Mouse (Mus musculus): ENCODE measurements around the gene Vps25.

Vps25 gene

GRCm38 (mm10) chr11:101253613-101254389 lies at the start of gene Vps25:
Vps25 (plus strand) TSS chr11:101253707.
- peak; percentile 67 for DNase-seq (ENCODE audit: low read depth, low spot score)

DNA sequence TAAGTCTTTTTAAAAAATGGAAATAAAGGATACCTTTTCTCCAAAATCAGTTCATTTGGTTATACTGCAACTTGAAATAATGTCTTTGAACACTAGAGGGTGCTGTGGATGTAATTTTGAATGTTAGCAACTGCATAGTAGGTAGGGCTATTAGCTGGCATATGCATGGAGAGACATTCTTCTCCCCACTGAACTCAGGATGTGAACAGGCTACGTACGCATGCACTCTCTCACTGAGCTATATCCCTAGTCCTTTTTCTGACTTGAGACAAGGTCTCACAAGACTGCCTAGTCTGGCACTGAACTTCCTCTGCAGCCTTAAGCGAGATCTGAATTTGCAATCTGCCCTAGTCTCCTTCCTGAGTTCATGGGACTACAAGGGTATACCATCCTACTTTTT lies 41.5 kb upstream of the Vps25 start:
- DNase-seq (ENCODE audit: low read depth, low spot score), result no peak

DNA sequence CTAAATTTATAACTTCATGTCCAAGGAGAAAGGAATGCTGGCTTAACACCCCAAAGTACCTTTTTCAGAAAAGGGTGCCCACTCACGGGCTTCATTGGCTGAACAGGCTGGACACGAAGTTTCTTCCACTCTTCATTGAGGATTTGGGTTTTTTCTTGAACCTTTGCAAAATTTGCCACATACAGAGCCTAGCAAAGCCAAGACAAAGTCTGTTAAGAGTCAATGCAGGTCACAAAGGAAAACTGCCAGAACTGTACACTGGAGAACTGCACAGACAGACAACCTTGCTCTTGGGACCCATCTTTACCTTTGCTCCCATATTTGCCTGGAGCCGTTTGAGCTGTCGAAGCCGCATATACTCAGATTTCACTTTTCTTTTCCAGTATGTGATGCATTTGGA lies 36.6 kb upstream of the Vps25 start:
- no peak for DNase-seq (ENCODE audit: low read depth, low spot score)

DNA sequence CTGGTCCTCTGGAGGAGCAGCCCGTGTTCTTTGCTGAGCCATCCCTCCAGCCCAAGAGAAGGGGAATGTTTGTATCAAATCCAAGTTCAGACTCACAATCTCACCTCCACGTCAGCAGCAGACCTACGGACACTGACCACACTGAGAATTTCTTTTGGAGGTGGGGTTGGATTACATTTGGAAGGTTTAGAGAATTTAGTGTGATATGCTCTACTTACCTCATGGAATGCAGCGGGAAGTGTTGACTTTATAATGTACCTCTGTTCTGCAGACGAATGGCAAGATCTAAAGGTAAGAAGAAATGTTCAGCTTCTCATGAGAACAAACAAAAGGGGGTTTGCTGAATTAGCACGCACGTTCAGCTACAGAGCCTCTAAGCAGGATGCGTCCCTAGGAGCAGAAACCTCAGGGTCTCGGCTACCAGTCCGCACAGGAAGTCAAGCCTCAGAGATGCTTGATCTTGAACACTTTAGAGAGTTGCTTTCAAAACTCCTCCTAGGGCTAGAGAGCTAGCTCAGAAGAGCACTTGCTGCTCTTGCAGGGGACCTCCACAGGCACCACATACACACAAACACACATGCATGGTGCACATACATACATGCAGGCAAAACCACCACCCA lies 35.0 kb upstream of the Vps25 start:
- no peak for DNase-seq (ENCODE audit: low read depth, low spot score)

DNA sequence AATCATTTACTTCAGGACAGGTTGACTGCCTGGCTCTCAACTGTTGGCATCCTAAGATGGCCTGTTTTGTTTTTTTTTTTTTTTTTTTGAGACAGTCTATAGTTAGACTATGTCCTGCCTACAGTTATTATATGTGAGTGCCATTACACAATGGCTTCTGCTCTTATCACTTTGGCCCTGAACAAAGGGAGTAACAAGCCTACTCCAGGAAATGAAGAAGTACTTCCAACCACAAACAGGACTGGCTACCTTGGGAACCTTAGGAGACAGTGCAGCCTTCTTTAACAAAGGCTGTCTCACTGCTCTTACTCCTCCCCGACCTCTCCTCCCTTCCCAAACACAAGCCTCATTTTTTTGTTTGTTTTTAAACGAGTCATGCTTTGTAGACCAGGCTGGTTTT lies 32.7 kb upstream of the Vps25 start:
- DNase-seq (ENCODE audit: low read depth, low spot score), result no peak

DNA sequence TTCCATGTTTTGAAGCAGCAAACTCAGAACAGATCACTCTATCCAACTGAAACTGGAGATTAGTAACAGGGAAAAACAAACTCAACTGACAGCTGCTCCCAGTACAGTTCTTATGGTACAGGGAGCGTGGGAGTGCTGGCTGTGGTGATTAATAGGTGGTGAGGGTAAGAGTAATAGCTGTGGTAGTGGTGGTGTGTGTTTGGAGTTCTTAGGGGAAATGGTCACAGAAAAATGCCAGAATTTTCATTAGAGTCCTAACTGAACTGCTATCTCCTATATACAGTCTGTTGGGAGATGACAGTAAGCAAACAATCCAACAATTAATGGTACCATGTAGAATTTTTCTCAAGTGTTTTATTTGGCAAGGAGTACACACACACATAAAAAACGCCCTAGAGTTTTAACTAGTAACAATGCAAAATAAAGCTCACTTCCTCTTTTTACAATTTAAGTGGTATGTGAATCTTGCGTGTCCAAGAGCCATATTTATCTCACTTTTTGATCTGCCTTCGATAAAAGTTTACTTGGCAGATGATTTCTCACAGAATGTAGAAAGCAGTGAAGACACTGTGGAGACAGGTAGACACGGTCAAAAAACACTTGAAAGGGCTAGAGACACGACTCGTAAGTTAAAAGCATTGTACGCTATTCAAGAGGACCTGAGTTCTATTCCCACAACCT lies 32.1 kb upstream of the Vps25 start:
- no peak for DNase-seq (ENCODE audit: low read depth, low spot score)

- no peak for DNase-seq (ENCODE audit: low read depth, low spot score)
These were observed 29.2 kb upstream of the Vps25 start for GRCm38 (mm10) chr11:101224337-101224736.

GRCm38 (mm10) chr11:101225331-101226064 lies 28.0 kb upstream of the Vps25 start:
- DNase-seq (ENCODE audit: low read depth, low spot score), result no peak

DNA sequence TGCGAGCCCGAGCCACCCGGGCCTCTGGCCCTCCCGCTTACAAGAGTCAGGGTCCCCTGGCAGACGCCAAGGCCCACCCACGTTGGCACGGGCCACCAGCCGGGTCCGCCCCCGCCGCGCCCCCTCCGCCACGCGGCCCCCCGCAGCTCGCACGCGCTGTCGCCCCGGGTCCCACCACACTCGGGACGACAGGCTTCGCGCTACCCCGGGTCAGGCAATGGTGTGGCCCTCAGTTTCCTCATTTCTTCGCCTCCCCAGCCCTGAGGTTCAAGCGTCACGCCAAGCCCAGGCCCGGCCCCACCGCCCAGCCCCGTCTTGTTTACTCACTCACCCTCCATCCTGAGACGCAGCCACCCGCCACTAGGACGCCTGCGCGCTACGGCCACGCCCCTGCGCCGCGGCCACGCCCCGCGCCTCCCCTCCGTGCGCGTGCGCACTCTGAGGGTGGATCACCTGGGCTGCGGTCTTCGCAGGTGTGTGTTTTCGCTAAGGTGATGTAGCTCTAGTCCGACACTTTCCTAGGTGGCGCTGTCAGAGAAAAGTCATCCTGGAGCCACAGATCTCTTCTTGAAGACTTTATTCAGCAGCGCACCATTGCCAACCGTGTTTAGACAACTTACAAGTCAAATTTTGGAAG lies 27.3 kb upstream of the Vps25 start, which contains the start of gene Ezh1:
TSS of gene Ezh1 (minus strand) at position 399 of the 637 bp plus-strand sequence.
- peak; percentile 94 for DNase-seq (ENCODE audit: low read depth, low spot score)

DNA sequence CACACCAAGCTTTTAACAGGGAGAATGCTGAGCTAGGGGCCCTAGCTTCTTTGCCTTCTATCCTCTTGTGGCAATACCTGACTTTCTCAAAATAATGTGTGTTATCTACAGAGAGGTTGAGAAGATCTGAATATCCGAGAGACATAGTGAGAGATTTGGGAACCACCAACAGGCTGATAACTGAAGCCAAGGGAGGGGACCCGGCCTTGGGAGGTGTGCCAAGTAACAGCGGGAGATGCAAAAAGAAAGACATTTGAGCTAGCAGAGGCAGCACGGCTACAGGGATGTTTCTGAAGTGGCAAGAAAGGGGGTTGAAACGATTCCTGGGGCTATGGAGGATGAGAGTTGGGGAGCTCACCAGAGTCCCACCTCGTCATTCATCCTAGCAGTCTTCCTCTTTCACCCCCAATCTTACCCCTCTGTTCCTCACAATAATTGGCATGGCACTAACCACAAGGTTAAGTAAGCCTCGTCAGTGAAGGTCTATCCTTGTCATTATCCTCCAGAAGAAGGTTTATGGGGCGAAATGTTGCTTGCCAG lies 24.1 kb upstream of the Vps25 start:
- no peak for DNase-seq (ENCODE audit: low read depth, low spot score)

- DNase-seq (ENCODE audit: low read depth, low spot score), result no peak
These were observed 23.4 kb upstream of the Vps25 start for GRCm38 (mm10) chr11:101230061-101230511.

DNA sequence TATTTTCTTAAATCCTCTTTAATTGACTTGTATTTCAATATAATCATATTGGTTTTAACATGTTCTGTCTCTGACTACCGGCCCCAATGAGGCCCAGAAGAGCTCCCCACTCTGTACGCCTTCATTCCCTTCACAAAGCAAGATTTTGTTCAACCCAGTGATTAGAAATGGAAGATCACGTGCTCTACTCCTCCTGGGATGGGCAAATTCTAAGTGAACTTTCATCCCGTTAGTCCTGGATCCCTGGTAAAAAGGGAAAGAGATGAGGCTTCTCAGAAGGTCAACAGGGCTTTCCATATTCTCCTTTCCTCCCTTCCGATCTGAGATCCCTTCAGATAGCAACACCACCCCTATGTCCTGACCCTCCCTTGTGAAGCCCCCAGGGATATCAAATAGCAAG lies 23.0 kb upstream of the Vps25 start:
- no peak for DNase-seq (ENCODE audit: low read depth, low spot score)

- no peak for DNase-seq (ENCODE audit: low read depth, low spot score)
These were observed 22.3 kb upstream of the Vps25 start for GRCm38 (mm10) chr11:101230991-101231871.

DNA sequence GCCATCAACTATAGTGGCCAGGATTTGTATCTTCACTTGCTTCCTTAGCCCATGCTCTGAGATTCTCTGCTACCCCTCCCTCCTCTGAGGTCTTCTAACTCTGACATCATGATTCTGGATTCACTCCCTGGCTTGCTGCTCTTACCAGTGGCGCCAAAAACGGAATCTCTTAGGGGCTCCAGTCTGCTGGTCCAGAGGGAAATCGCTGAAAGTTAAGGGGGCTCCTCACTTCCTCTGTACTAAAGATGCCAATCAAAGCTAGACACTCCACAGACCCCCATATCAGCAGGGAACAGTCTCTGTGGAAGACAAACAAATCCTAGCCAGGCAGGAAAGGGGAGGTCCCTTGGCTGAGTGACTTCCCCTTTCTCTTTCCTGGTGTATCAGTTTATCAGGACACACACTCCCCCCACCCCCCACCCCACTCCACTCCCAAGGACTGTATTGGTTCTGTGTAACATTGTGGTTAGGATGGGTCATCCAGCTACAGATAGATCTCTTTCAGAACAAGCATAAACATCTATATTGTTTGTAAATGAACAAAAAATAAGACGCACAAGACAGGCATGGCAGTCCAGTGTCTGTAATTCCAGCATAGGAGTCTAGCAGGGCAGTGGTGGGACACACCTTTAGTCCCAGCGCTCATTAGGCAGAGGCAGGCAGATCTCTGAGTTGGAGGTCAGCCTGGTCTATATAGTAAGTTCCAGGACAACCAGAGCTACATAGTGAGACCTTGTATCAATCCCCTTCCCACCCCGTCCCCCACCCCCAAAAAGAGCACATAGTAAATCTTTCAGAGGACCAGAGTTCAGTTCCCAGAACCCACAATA lies 21.3 kb upstream of the Vps25 start:
- no peak for DNase-seq (ENCODE audit: low read depth, low spot score)

GRCm38 (mm10) chr11:101233240-101233639 lies 20.3 kb upstream of the Vps25 start:
- no peak for DNase-seq (ENCODE audit: low read depth, low spot score)

DNA sequence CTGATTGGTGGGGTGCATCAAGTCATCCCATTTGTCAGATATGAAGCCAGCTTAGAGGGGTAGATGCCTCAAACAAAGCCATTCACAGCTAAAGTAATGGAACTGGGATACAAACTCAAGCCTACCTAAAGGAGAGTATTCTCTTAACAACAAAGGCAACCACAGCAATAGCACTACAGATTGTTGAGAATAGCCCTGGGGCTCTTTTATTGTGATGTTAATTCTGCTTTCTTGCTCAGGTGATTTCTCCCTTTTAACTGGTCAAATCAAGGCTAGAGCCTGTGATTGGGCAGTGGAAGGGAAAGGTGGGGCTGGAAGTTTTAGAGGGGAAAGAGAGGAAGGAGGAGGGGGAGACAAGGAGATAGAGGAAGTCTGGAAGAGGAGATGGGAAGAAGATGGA lies 19.4 kb upstream of the Vps25 start:
- DNase-seq (ENCODE audit: low read depth, low spot score), result peak; percentile 78

- DNase-seq (ENCODE audit: low read depth, low spot score), result no peak
These were observed 18.1 kb upstream of the Vps25 start for GRCm38 (mm10) chr11:101235429-101235828.

GRCm38 (mm10) chr11:101236782-101237181 lies 16.7 kb upstream of the Vps25 start:
- no peak for DNase-seq (ENCODE audit: low read depth, low spot score)

- DNase-seq (ENCODE audit: low read depth, low spot score), result no peak
These were observed 15.3 kb upstream of the Vps25 start for GRCm38 (mm10) chr11:101238071-101238647.

Data from WW6 (cell line).